Mouse (Mus musculus) embryonic facial prominence, embryonic 13.5 days (tissue): ENCODE measurements around the gene Mink1. TPM values are rescaled to one million over a fixed set of nuclear protein-coding genes. Genes with fewer than 3 reads are reported as not detected.

Experiments used
- ATAC-seq: fragments of 200-750 bp; cut with Nextera tagmentation; 2 replicates; pipeline ENCODE4 v1.8.0; 2017; ENCODE audit warnings: low read depth; ENCODE audit not compliant: insufficient number of reproducible peaks, insufficient read depth, low FRiP score, low TSS enrichment
- H3K27ac ChIP-seq: fragments of 300-500 bp; sonication (generic); 2 replicates; pipeline ENCODE4 v1.5.1; 2015; ENCODE audit warnings: moderate library complexity, mild to moderate bottlenecking, inconsistent platforms
- H3K27me3 ChIP-seq: fragments of 300-500 bp; sonication (generic); 2 replicates; pipeline ENCODE4 v1.6.1; 2015; ENCODE audit warnings: mild to moderate bottlenecking, inconsistent platforms
- H3K36me3 ChIP-seq: fragments of 300-500 bp; sonication (generic); 2 replicates; pipeline ENCODE4 v1.6.1; 2015; ENCODE audit warnings: mild to moderate bottlenecking, inconsistent platforms
- H3K4me1 ChIP-seq: fragments of 300-500 bp; sonication (generic); 2 replicates; pipeline ENCODE4 v1.6.1; 2015; ENCODE audit warnings: inconsistent platforms
- H3K4me2 ChIP-seq: fragments of 300-500 bp; sonication (generic); 2 replicates; pipeline ENCODE4 v1.6.1; 2015; ENCODE audit warnings: moderate library complexity, mild to moderate bottlenecking, inconsistent platforms
- H3K4me3 ChIP-seq: fragments of 300-500 bp; sonication (generic); 2 replicates; pipeline ENCODE4 v1.5.1; 2015; ENCODE audit warnings: mild to moderate bottlenecking, inconsistent platforms
- H3K9ac ChIP-seq: fragments of 300-500 bp; sonication (generic); 2 replicates; pipeline ENCODE4 v1.6.1; 2015; ENCODE audit warnings: mild to moderate bottlenecking, inconsistent platforms
- H3K9me3 ChIP-seq: fragments of 300-500 bp; sonication (generic); 2 replicates; pipeline ENCODE4 v1.6.1; 2016; ENCODE audit warnings: inconsistent platforms
- WGBS: fragments of 180-500 bp; shearing (Covaris S2); methylation state at CpG from one replicate; pipeline ENCODE4 v1.1.7; 2015; ENCODE audit warnings: mixed read lengths; 5-methylcytosine and 5-hydroxymethylcytosine counted together
- polyA plus RNA-seq: library from polyadenylated mRNA; unstranded; fragments of >200 nt; fragmentation: Nextera tagmentation; extraction: Ambion mirVana; gene quantifications from 2 replicates; pipeline ENCODE4 v1.2.1, GENCODE M21; 2015

Gene Mink1
- polyA plus RNA-seq, 1 experiment from 2014 or later: 14.6 TPM

DNA sequence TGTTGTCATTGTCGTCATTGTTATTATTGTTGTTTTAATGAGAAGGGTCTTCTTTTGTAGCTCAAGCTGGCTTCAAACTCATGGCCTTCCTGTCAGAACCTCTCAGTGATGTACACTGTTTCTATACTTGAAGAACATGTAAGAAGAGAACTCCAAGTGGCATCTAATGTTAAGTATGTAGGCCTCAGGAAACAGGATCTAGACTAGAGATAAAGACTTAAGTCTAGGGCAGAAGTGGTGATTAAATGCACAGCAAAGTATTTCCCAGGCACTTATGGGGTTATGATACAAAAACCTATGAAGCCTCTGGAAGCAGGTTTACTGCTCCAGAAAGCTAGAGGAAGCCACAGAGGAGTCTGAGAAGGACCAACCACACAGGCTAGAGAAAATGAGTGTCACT lies 75.6 kb downstream of the Mink1 start:
- 87% methylated on average over 1 of the region's 1 CpGs for WGBS
- Histone ChIP-seq H3K27me3 (no peaks in the 10 kb centered on the region), H3K4me2 (no peak overlapping the region), H3K4me3 (no peak overlapping the region), H3K4me1 (no peaks in the 10 kb centered on the region), H3K36me3 (0 out of 2 replicates have a peak, but pooled peaks cover 6% of the 10 kb centered on the region), H3K27ac (no peak overlapping the region), H3K9me3 (no peaks in the 10 kb centered on the region), H3K9ac (no peak overlapping the region)
- no peak for ATAC-seq

DNA sequence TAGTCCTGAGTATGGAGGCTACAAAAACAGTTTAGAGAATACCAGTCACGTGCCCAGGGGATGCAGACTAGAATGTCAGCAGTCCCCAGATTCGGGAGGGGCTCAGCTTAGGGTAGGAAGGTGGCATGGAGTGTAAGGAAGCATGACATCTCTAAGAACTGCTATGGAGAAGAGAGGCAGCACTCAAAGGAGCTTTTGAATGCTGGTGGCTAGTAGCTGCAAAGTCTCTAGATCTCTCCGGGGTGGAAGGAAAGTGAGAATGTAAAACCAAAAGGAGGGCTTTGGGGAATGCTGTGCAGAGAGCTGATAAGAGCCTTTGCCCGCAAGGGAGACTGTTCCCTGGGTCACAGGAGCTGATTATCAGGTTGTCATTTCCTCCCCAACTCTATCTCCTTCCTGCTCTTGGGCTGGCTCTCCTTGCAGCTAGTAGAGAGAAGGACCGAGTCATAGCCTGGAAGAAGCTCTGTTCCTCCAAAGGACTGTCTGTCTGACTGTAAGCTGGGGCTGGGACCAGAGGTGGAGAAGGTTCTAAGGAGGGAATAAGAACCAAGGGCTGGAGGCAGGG lies 76.1 kb downstream of the Mink1 start, which contains the start of gene Gp1ba:
Gene Gp1ba (plus strand): TSS at position 409 of the 565 bp plus-strand sequence.
- H3K9ac ChIP-seq: no peak within 1 kb of the TSS

DNA sequence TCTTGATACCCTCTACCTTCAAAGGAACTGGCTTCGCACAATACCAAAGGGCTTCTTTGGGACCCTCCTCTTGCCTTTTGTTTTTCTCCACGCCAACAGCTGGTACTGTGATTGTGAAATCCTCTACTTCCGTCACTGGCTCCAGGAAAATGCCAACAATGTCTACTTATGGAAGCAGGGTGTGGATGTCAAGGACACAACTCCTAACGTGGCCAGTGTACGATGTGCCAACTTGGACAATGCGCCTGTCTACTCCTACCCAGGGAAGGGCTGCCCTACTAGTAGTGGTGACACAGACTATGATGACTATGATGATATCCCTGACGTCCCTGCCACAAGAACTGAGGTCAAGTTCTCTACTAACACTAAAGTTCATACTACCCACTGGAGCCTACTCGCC lies 77.3 kb downstream of the Mink1 start:
- Histone ChIP-seq H3K27me3 (no peaks in the 10 kb centered on the region), H3K27ac (no peak overlapping the region), H3K4me3 (no peak overlapping the region), H3K9ac (no peak overlapping the region), H3K4me2 (no peak overlapping the region), H3K9me3 (no peaks in the 10 kb centered on the region), H3K4me1 (peaks cover under 1% of the 10 kb centered on the region; the same call in 1 of the 2 replicates), H3K36me3 (peaks cover 20% of the 10 kb centered on the region)
- WGBS: 84% methylated on average over 8 of the region's 8 CpGs
- ATAC-seq: no peak

More for the DNA sequence above, 76.1 kb downstream of the Mink1 start, which contains the start of gene Gp1ba:
- no peak within 1 kb of the TSS for H3K4me2 ChIP-seq
- H3K4me1 ChIP-seq: no peaks in the 10 kb centered on the region
- H3K4me3 ChIP-seq: no peak within 1 kb of the TSS
- WGBS: 52% methylated on average over 5 of the region's 5 CpGs
- no peak within 1 kb of the TSS for H3K27ac ChIP-seq
- no peaks in the 10 kb centered on the region for H3K27me3 ChIP-seq
- no peaks in the 10 kb centered on the region for H3K9me3 ChIP-seq
- no peak for ATAC-seq
- peaks cover 9% of the 10 kb centered on the region; the same call in 1 of the 2 replicates for H3K36me3 ChIP-seq

DNA sequence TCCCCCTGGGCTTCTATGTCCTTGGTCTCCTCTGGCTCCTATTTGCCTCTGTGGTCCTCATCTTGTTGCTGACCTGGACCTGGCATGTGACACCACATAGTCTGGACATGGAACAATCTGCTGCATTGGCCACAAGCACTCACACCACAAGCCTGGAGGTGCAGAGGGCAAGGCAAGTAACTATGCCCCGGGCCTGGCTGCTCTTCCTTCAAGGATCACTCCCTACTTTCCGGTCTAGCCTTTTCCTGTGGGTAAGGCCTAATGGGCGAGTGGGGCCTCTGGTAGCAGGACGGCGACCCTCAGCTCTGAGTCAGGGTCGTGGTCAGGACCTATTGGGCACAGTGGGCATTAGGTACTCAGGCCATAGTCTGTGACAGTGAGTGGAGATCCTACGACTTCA lies 78.6 kb downstream of the Mink1 start:
- Histone ChIP-seq H3K9me3 (no peaks in the 10 kb centered on the region), H3K4me3 (no peak overlapping the region), H3K36me3 (peaks cover 28% of the 10 kb centered on the region), H3K4me2 (no peak overlapping the region), H3K4me1 (peaks cover 14% of the 10 kb centered on the region), H3K9ac (no peak overlapping the region), H3K27me3 (no peaks in the 10 kb centered on the region), H3K27ac (no peak overlapping the region)
- 85% methylated on average over 7 of the region's 7 CpGs for WGBS
- ATAC-seq: no peak

DNA sequence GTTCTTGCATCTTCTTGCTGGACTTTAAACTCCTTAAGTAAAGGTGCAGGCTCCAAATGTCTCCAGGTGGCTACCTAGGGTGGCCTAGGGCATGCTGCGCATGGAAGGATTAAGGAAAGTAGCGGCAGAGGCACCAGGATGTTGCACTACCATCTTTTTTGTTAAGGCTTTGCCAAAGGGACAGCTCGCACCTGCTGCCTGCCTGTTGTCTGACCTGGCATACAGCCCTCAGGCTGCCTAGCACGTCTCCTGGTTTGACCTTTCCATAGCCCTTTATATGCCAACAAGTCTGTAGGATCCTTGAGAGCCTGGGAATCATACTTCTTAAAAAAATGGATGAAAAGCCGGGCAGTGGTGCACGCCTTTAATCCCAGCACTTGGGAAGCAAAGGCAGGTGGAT lies 80.4 kb downstream of the Mink1 start:
- H3K4me3 ChIP-seq: no peak overlapping the region
- WGBS: 92% methylated on average over 6 of the region's 6 CpGs
- H3K27me3 ChIP-seq: no peaks in the 10 kb centered on the region
- no peak overlapping the region for H3K27ac ChIP-seq
- H3K4me1 ChIP-seq: peaks cover 18% of the 10 kb centered on the region
- no peak overlapping the region for H3K4me2 ChIP-seq
- no peaks in the 10 kb centered on the region for H3K9me3 ChIP-seq
- H3K9ac ChIP-seq: no peak overlapping the region
- H3K36me3 ChIP-seq: peaks cover 28% of the 10 kb centered on the region
- ATAC-seq: no peak

DNA sequence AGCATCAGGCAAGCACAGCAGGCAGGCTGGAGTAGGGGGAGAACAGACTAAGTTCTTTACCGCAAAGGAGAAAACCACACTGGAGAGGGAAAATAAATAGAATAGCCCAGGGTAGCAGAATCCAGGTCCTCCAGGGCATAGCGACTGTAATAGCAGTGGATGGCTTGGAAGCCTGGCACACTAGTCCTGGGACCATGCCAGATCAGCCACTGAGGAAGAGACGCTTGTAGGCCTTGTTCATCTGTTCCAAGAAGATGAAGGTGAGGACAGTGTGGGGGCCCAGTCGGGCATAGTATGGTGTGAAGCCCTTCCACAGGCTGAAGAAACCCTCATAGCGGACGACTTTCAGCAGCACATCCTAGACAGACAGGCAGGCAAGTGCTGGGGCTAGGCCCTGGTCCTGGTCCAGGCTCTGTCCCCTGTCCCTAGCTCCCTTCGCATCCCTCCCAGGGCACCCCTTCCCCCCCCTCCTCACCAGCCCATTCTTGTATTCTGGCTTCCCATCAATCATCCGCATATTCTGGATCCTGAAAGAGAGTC lies 82.0 kb downstream of the Mink1 start:
- Histone ChIP-seq H3K9ac (no peak overlapping the region), H3K4me1 (peaks cover 34% of the 10 kb centered on the region), H3K4me3 (no peak overlapping the region), H3K27ac (no peak overlapping the region), H3K9me3 (no peaks in the 10 kb centered on the region), H3K36me3 (peaks cover 43% of the 10 kb centered on the region), H3K4me2 (no peak overlapping the region), H3K27me3 (no peaks in the 10 kb centered on the region)
- no peak for ATAC-seq
- WGBS: 94% methylated on average over 8 of the region's 8 CpGs

DNA sequence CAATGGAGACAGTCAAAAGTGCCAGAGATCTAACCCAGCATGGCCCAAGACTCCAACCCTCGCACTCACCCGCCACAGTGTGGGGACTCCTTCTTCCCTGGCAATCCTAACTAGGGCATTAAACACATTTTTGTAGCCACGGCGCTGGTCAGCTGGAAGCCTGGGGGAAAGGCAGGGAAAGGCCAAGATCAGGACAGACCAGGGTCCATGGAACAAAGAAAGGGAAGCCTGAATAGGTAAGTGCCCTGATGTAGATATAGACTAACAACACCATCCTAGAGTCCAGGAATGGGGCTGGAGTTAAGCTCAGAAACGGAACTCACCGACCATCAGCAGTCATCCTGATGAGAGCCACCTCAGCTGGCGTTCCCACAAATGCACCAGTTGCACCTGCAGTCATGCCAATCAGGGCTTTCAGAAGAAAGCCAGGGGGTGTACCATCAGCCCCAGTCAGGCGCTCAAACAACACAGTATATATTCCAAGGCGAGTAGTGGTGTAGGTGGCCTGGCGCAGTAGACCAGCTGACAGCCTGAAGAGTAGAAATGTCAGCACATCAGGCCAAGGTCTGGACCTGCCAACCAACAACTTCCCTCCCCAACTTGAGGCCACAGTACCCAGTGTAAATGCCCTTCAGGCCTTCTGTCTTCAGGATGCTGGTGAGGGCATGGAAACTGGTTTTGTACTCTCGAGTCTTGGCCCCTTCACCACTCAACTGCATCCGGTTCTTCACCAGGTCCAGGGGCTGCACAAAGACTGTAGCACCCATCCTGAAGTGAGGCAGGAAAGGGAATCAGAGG lies 83.0 kb downstream of the Mink1 start:
- H3K9me3 ChIP-seq: no peaks in the 10 kb centered on the region
- WGBS: 91% methylated on average over 12 of the region's 12 CpGs
- H3K27ac ChIP-seq: 0 out of 2 replicates have a peak overlapping the region, but pooled peaks have one; percentile 93
- H3K4me3 ChIP-seq: peak overlapping the region; percentile 88
- peaks cover 42% of the 10 kb centered on the region for H3K4me1 ChIP-seq
- ATAC-seq: no peak
- peak overlapping the region; percentile 94 for H3K9ac ChIP-seq
- H3K4me2 ChIP-seq: peak overlapping the region; percentile 92
- no peaks in the 10 kb centered on the region for H3K27me3 ChIP-seq
- peaks cover 53% of the 10 kb centered on the region for H3K36me3 ChIP-seq

DNA sequence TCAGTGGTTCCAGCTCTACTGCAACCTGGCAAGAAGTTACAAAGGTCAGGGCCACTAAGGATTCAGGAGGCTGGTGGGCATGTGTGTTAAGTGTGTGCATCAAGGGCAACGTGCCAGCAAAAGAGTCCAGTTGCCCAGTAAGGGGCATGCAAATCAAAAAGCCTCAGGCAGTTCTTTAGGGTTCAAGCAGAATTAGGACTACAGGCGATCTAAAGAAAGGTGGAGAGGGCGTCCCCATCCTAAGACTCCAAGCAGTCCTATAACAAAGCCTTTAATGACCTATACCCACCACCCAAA lies 83.5 kb downstream of the Mink1 start:
- Histone ChIP-seq H3K4me2 (peak overlapping the region; percentile 92), H3K9ac (peak overlapping the region; percentile 94), H3K9me3 (no peaks in the 10 kb centered on the region), H3K27me3 (no peaks in the 10 kb centered on the region), H3K36me3 (peaks cover 59% of the 10 kb centered on the region), H3K27ac (peak overlapping the region; percentile 93), H3K4me3 (peak overlapping the region; percentile 88), H3K4me1 (peaks cover 48% of the 10 kb centered on the region)
- 11% methylated on average over 3 of the region's 3 CpGs for WGBS
- no peak; the same call in 1 of the 2 replicates for ATAC-seq

DNA sequence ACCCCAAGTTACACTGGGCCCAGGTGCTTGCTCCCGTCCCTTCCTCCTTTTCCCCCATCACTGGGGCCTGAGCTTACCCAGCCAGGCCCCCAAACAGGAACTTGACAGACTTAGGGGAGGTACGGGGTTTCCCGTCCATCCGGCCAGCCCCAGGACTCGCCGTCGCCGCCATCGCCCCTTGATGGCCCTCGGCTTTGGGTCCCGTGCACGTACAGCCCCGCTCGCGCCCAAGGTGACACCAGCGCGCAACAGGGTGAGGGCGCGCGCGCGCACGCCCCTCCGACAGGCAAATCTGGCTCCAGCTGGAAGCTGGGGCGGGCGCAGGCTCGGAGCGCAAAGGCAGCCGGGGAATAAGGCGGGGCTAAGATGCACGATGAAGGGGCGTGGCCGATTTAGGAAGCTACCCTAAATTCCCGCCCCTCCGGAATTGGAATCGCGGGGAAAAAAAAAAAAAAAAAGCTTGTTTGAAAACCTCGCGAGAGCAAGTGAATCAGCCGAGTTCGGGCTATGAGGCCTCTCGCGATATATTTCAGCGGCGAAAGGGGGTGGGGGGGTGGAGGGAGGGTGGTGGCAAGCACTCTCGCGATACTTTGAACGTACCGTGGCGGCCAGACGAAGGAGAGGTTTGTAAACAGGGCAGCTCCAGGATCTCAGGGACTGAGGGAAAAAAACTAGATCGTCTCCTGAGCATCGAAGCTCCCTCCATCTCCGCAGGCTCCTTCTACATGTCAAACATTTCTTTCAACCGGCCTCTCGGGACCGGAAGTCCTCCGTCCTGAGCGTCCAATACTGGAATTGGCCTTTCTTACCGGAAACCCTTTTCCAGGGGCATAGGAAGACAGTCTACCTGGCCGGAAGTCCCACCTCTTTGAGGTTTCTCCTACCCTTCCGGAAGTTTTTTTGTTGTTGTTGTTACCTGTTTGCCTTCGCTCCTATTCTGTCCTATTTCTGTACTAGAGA lies 84.3 kb downstream of the Mink1 start, which contains the start of the genes Rnf167 and Slc25a11:
Gene Rnf167 (plus strand): TSS at position 545 of the 960 bp plus-strand sequence.
Gene Slc25a11 (minus strand): TSS at position 789 of the 960 bp plus-strand sequence.
- under 1% methylated on average over 63 of the region's 63 CpGs for WGBS
- peaks cover 66% of the 10 kb centered on the region for H3K36me3 ChIP-seq
- H3K4me3 ChIP-seq: peak within 1 kb of the TSS; percentile 88
- H3K27ac ChIP-seq: peak within 1 kb of the TSS; percentile 95
- H3K9ac ChIP-seq: peak within 1 kb of the TSS; percentile 94
- peak; percentile 78 for ATAC-seq
- no peaks in the 10 kb centered on the region for H3K27me3 ChIP-seq
- peaks cover 54% of the 10 kb centered on the region for H3K4me1 ChIP-seq
- peak within 1 kb of the TSS; percentile 97 for H3K4me2 ChIP-seq
- H3K9me3 ChIP-seq: no peaks in the 10 kb centered on the region

DNA sequence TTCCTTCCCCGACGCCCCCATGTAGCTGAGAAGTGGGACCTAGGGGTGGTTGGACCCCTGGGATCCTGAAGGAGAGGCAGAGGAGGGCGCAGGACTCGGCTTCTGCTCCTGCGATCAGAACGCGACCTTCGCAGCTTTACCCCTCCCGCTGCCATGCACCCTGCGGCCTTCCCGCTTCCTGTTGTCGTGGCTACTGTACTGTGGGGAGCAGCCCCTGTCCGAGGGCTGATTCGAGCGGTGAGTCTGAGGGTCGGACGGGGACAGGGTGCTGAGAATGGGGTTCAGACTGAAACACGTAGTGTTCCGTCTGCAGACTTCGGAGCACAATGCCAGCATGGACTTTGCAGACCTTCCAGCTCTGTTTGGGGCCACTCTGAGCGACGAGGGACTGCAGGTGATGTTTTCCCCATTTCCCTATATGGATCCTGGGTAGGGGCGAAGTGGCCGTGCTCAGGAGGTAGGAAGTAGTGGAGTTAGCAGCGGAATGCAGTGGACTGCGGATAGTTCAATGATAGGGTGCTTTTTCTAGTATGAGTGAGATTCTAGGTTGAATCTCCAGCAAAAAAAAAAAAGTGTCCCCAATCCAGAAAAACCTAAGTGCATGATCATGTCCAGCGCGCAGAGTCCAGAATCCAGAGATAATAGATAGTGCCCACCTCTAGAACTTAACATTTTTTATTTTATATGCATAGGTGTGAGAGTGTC lies 85.2 kb downstream of the Mink1 start:
- peak overlapping the region; percentile 97 for H3K4me2 ChIP-seq
- peak overlapping the region; percentile 95 for H3K27ac ChIP-seq
- ATAC-seq: no peak
- no peaks in the 10 kb centered on the region for H3K27me3 ChIP-seq
- peak overlapping the region; percentile 93 for H3K9ac ChIP-seq
- peak overlapping the region; percentile 88 for H3K4me3 ChIP-seq
- peaks cover 63% of the 10 kb centered on the region for H3K4me1 ChIP-seq
- peaks cover 72% of the 10 kb centered on the region for H3K36me3 ChIP-seq
- WGBS: 4% methylated on average over 28 of the region's 28 CpGs
- no peaks in the 10 kb centered on the region for H3K9me3 ChIP-seq
